Mouse (Mus musculus): Measurements from ENCODE around the gene Capn2.

DNA sequence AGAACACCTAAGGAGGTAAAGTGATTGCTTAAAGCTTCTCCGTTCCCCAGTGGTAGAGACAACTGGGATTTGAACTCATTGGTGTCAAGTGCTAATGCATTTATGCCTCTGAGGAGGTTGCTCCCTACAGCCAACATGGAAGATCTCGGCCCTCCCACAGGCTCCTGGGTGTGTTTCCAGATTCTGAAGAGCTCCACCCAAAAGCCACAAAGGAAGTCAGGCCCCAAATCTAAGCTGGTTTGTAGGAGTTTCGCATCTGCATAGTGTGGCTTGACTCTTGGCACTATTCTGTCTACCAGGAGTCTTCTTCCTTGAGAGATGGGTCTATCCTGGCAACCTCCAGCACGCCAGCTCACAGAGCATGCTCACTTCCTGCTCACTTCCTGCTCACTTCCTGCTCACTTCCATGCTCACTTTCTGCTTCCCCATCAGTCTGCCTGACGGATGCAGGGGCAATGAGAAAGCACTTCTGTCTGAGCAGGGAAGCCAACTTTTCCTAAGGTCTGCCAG lies 4.5 kb downstream of the Capn2 start:
- TF ChIP-seq CTCF (IDR thresholded peaks at IDR 0.05) (no peak), POLR2A (IDR thresholded peaks at IDR 0.05; ENCODE audit: insufficient read depth, low read depth, low read length) (0 out of 2 replicates have a peak, but pooled peaks have one; percentile 24), EP300 (IDR thresholded peaks at IDR 0.05; ENCODE audit: insufficient read depth, low read depth, low read length) (no peak)
